Mouse (Mus musculus): ENCODE data around the gene Rnasel. TPM values are rescaled to one million over a fixed set of nuclear protein-coding genes. Genes with fewer than 3 reads are reported as not detected.

The Rnasel gene
- polyA plus RNA-seq, 1 experiment from 2014 or later: 49.9 TPM

GRCm38 (mm10) chr1:153717990-153718389, 31.2 kb upstream of the Rnasel start:
- 88% methylated on average over 1 of the region's 1 CpGs for WGBS
- H3K9me3 ChIP-seq (ENCODE audit: control insufficient read depth): no peaks in the 10 kb centered on the region
- H3K27ac ChIP-seq (ENCODE audit: low read depth, low read length): no peak overlapping the region
- H3K4me3 ChIP-seq (ENCODE audit: low read depth, low read length): no peak overlapping the region
- no peaks in the 10 kb centered on the region for H3K27me3 ChIP-seq (replicated peaks; ENCODE audit: control insufficient read depth, insufficient read depth, low read length)
- no peak overlapping the region for H3K4me2 ChIP-seq (replicated peaks; ENCODE audit: low read depth)
- no peak for TF ChIP-seq CTCF (IDR thresholded peaks at IDR 0.05; ENCODE audit: low read depth)
- no peaks in the 10 kb centered on the region for H3K36me3 ChIP-seq (ENCODE audit: control insufficient read depth, insufficient read depth)
- H3K9ac ChIP-seq (ENCODE audit: low read depth, low read length): no peak overlapping the region
- ATAC-seq: no peak
- H3K4me1 ChIP-seq (replicated peaks; ENCODE audit: control insufficient read depth, insufficient read depth, low read length): no peaks in the 10 kb centered on the region

GRCm38 (mm10) chr1:153720935-153721334, 28.3 kb upstream of the Rnasel start:
- no peak for ATAC-seq
- Histone ChIP-seq H3K9me3 (ENCODE audit: control insufficient read depth) (no peaks in the 10 kb centered on the region), H3K36me3 (ENCODE audit: control insufficient read depth, insufficient read depth) (no peaks in the 10 kb centered on the region), H3K9ac (ENCODE audit: low read depth, low read length) (no peak overlapping the region), H3K4me3 (ENCODE audit: low read depth, low read length) (no peak overlapping the region), H3K4me1 (replicated peaks; ENCODE audit: control insufficient read depth, insufficient read depth, low read length) (no peaks in the 10 kb centered on the region), H3K27me3 (replicated peaks; ENCODE audit: control insufficient read depth, insufficient read depth, low read length) (no peaks in the 10 kb centered on the region), H3K27ac (ENCODE audit: low read depth, low read length) (no peak overlapping the region), H3K4me2 (replicated peaks; ENCODE audit: low read depth) (no peak overlapping the region)
- 62% methylated on average over 7 of the region's 7 CpGs for WGBS
- no peak for TF ChIP-seq CTCF (IDR thresholded peaks at IDR 0.05; ENCODE audit: low read depth)

GRCm38 (mm10) chr1:153721565-153722310, 27.5 kb upstream of the Rnasel start:
- H3K27me3 ChIP-seq (replicated peaks; ENCODE audit: control insufficient read depth, insufficient read depth, low read length): no peaks in the 10 kb centered on the region
- WGBS: 85% methylated on average over 9 of the region's 9 CpGs
- H3K4me1 ChIP-seq (replicated peaks; ENCODE audit: control insufficient read depth, insufficient read depth, low read length): no peaks in the 10 kb centered on the region
- TF ChIP-seq CTCF (IDR thresholded peaks at IDR 0.05; ENCODE audit: low read depth): no peak
- no peaks in the 10 kb centered on the region for H3K36me3 ChIP-seq (ENCODE audit: control insufficient read depth, insufficient read depth)
- no peak overlapping the region for H3K27ac ChIP-seq (ENCODE audit: low read depth, low read length)
- no peak overlapping the region for H3K9ac ChIP-seq (ENCODE audit: low read depth, low read length)
- no peak overlapping the region for H3K4me3 ChIP-seq (ENCODE audit: low read depth, low read length)
- H3K9me3 ChIP-seq (ENCODE audit: control insufficient read depth): no peaks in the 10 kb centered on the region
- ATAC-seq: no peak
- no peak overlapping the region for H3K4me2 ChIP-seq (replicated peaks; ENCODE audit: low read depth)

GRCm38 (mm10) chr1:153723426-153723825, 25.8 kb upstream of the Rnasel start:
- Histone ChIP-seq H3K36me3 (ENCODE audit: control insufficient read depth, insufficient read depth) (no peaks in the 10 kb centered on the region), H3K9ac (ENCODE audit: low read depth, low read length) (no peak overlapping the region), H3K4me1 (replicated peaks; ENCODE audit: control insufficient read depth, insufficient read depth, low read length) (no peaks in the 10 kb centered on the region), H3K27me3 (replicated peaks; ENCODE audit: control insufficient read depth, insufficient read depth, low read length) (no peaks in the 10 kb centered on the region), H3K9me3 (ENCODE audit: control insufficient read depth) (no peaks in the 10 kb centered on the region), H3K27ac (ENCODE audit: low read depth, low read length) (no peak overlapping the region), H3K4me2 (replicated peaks; ENCODE audit: low read depth) (no peak overlapping the region), H3K4me3 (ENCODE audit: low read depth, low read length) (no peak overlapping the region)
- no peak for ATAC-seq
- WGBS: 74% methylated on average over 9 of the region's 9 CpGs
- TF ChIP-seq CTCF (IDR thresholded peaks at IDR 0.05; ENCODE audit: low read depth): no peak

- Histone ChIP-seq H3K9me3 (ENCODE audit: control insufficient read depth) (no peaks in the 10 kb centered on the region), H3K4me3 (ENCODE audit: low read depth, low read length) (no peak overlapping the region), H3K4me1 (replicated peaks; ENCODE audit: control insufficient read depth, insufficient read depth, low read length) (no peaks in the 10 kb centered on the region), H3K9ac (ENCODE audit: low read depth, low read length) (no peak overlapping the region), H3K27me3 (replicated peaks; ENCODE audit: control insufficient read depth, insufficient read depth, low read length) (no peaks in the 10 kb centered on the region), H3K27ac (ENCODE audit: low read depth, low read length) (no peak overlapping the region), H3K36me3 (ENCODE audit: control insufficient read depth, insufficient read depth) (no peaks in the 10 kb centered on the region), H3K4me2 (replicated peaks; ENCODE audit: low read depth) (no peak overlapping the region)
- 86% methylated on average over 16 of the region's 16 CpGs for WGBS
- no peak for ATAC-seq
- TF ChIP-seq CTCF (IDR thresholded peaks at IDR 0.05; ENCODE audit: low read depth): no peak
These were observed 22.6 kb upstream of the Rnasel start for GRCm38 (mm10) chr1:153726636-153727035.

GRCm38 (mm10) chr1:153729806-153730205, 19.4 kb upstream of the Rnasel start:
- no peak overlapping the region for H3K4me2 ChIP-seq (replicated peaks; ENCODE audit: low read depth)
- H3K9me3 ChIP-seq (ENCODE audit: control insufficient read depth): no peaks in the 10 kb centered on the region
- H3K4me1 ChIP-seq (replicated peaks; ENCODE audit: control insufficient read depth, insufficient read depth, low read length): no peaks in the 10 kb centered on the region
- H3K4me3 ChIP-seq (ENCODE audit: low read depth, low read length): no peak overlapping the region
- no peak for TF ChIP-seq CTCF (IDR thresholded peaks at IDR 0.05; ENCODE audit: low read depth)
- H3K27me3 ChIP-seq (replicated peaks; ENCODE audit: control insufficient read depth, insufficient read depth, low read length): no peaks in the 10 kb centered on the region
- no peak overlapping the region for H3K9ac ChIP-seq (ENCODE audit: low read depth, low read length)
- WGBS: 88% methylated on average over 2 of the region's 2 CpGs
- no peaks in the 10 kb centered on the region for H3K36me3 ChIP-seq (ENCODE audit: control insufficient read depth, insufficient read depth)
- H3K27ac ChIP-seq (ENCODE audit: low read depth, low read length): no peak overlapping the region
- no peak for ATAC-seq

Data from intestine, postnatal 0 days (tissue).